Mouse (Mus musculus) liver, postnatal 0 days (tissue): ENCODE data around the gene Tll1.

Experiments used
- CTCF ChIP-seq: sonication (generic); IDR thresholded peaks from 2 replicates; pipeline ENCODE4 v1.5.1; 2016; ENCODE audit warnings: antibody characterized with exemption, low read depth
- EP300 ChIP-seq: IDR thresholded peaks from 2 replicates; pipeline ENCODE4 v1.6.1; 2016; ENCODE audit warnings: antibody characterized with exemption, low read depth, mild to moderate bottlenecking

GRCm38 (mm10) chr8:64204801-64205311, 1.2 kb downstream of the Tll1 start:
- no peak for TF ChIP-seq CTCF
- TF ChIP-seq EP300, result no peak
